Mouse (Mus musculus) adipocyte (in vitro differentiated cells): Measurements from ENCODE around the gene Sipa1l2.
A peak's percentile ranks its signal among the peaks of the same experiment; 100 is the strongest.

Source experiments
- DNase-seq: peaks from one replicate; pipeline ENCODE4 v3.0.0-alpha.2; 2016; ENCODE audit warnings: low spot score

The Sipa1l2 gene

DNA sequence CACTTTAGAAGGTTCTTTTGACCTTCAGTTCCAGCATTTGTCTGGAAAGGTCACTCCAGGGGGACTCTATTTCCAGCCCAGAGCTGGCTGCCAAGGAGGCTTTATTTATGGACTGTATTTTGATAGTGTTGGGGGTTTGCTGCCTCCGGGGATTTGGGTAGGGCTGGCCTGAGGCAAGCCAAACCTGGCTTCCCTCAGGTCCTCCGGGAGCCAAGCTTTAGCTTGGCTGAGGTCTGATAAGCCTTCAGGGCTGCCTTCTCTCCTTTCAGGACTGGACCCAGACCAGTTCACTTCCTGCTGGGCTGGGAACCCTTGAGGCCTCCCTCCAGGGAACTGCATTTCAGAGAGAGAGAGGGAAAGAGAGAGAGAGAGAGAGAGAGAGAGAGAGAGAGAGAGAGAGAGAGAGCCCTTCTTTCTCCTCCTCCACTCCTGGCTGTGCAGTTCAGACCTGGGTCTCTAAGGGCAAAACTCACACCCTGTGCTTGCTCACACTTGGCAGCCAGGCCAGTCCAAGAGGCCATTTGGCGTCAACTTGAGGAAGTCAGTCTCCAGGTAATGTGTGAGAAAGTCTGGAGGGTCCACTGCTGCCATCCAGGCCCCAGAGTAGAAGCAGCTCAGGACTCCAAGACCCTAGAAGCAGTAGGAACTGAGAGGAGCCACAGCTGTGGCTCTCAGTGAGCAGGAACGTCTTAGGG, 201.1 kb downstream of the Sipa1l2 start:
- peak; percentile 66 for DNase-seq
